Mouse (Mus musculus): ENCODE measurements around the gene Tdrd3.

Gene Tdrd3

DNA sequence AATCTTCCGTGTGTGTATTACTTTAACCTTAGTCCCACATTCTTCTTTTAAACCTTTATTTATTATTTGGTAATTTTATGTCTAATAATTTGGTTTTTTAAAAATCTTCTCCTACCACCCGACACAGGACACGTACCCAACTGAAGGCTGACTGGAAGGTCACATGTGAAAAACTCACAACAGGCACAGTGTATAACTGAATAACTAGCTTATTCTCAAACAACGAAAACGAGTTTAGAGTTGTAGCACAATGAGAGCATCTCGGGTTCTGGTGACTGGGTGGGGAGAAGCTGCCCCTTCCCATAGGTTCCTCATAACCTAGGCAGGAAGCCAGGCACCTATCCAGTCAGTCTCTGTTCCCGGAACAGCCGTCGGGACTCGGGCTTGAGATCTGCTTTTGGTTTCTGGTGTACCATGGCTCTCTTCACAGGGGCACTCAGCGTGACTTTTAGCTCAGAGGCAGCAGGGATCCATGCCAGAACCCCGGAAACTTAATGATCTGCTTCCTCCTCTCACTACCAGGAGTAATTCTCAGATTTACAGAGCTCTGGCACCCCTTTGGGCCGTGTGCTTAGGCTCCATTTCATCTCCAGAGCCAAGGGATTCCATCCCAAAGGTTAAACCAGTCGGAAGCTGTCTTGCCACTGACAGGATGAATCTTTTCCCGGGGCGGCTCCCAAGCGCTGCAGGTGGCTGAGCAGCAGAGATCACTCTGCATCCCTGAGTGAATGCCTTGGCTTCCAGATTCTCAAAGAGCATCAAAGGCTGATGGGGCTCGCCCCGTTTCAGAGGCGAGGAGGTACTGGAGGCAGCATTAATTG is 151.4 kb downstream of the Tdrd3 start:
- DNase-seq (ENCODE audit: low spot score), result peak; percentile 6

- DNase-seq (ENCODE audit: low spot score), result peak; percentile 58
These were observed 152.0 kb downstream of the Tdrd3 start for GRCm38 (mm10) chr14:87568447-87568908.

- DNase-seq (ENCODE audit: low spot score), result no peak
These were observed 153.0 kb downstream of the Tdrd3 start for GRCm38 (mm10) chr14:87569471-87569870.

DNA sequence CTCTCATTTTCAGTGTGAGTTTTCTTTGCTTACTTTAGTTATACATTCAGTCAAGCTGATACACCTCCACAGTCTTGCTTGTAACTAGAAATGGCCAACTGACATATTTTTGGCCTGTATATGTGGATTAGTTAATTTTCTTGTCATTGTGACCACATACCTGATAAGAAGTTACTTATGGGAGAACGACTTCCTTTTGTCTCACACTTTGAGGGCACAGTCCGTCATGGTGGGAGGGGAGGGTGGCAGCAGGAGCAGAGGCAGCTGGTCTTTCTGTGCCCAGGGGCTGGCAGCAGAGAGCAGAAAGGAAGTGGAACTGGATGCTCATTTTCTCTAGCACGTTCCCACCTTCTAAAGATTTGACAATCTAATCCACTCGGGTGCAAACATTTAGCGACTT is 156.0 kb downstream of the Tdrd3 start:
- no peak for DNase-seq (ENCODE audit: low spot score)

DNA sequence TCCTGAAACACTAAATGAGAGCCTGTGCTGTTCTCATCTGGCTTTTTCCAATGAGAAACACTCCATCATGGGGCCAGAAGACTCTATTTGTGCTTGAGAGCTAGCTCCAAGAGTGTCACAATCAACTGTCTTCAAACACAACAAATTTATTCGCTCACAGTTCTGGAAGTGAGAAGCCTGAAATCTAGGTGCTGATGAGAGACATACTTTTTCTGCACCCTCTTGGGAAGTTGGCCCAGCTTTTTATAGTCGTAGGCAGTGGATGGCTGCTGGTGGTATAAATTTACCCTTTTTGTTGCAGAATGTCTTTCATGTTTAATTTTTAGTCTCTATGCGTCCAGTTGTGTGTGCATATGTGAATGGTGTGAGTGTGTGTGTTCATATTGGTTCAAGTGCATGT is 166.2 kb downstream of the Tdrd3 start:
- DNase-seq (ENCODE audit: low spot score), result no peak
